Mouse (Mus musculus): ENCODE data around the gene Acaa1a.

DNA sequence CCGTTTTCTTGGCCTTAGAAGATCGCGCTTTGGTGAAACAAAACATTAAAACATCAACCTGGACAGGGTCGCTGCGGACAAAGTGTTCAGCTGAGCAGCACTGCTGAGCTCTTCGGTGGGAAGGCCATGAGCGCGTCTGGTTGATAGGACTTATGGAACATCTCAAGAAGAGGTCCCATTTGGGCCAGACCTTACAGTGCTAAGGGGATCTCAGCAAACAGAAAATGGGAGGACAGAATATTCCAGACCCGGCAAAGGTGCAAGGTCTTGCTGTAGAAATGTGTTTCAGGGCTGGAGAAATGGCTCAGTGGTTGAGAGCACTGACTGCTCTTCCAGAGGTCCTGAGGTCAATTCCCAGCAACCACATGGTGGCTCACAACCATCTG lies 16.2 kb upstream of the Acaa1a start:
- TF ChIP-seq EP300 (IDR thresholded peaks at IDR 0.05; ENCODE audit: insufficient read depth, low read depth, low read length): no peak
- no peak for TF ChIP-seq CTCF (IDR thresholded peaks at IDR 0.05; ENCODE audit: low read depth, low read length)
- TF ChIP-seq POLR2A (IDR thresholded peaks at IDR 0.05; ENCODE audit: insufficient read depth, low read length): no peak
